Mouse (Mus musculus): ENCODE measurements at regions not wholly inside any gene's neighbourhood (a gene's known extent, or its start where the extent isn't known, plus 50 kb on each side); places are given as distances from the start of the nearest gene placed in this dataset.

GRCm38 (mm10) chr13:63627184-63627893 is 53.9 kb upstream of the Ptch1 start:
- DNase-seq (ENCODE audit: extremely low read depth, low read depth): no peak

GRCm38 (mm10) chr13:63627894-63628287 is 54.5 kb upstream of the Ptch1 start:
- no peak for DNase-seq (ENCODE audit: extremely low read depth, low read depth)

- DNase-seq (ENCODE audit: extremely low read depth, low read depth): no peak
Measured at GRCm38 (mm10) chr13:63631771-63632347, 58.5 kb upstream of the Ptch1 start.

- no peak for DNase-seq (ENCODE audit: extremely low read depth, low read depth)
Measured at GRCm38 (mm10) chr13:63634294-63634693, 60.9 kb upstream of the Ptch1 start.

GRCm38 (mm10) chr13:63641649-63642226 is 68.3 kb upstream of the Ptch1 start:
- DNase-seq (ENCODE audit: extremely low read depth, low read depth): no peak

- no peak for DNase-seq (ENCODE audit: extremely low read depth, low read depth)
Measured at GRCm38 (mm10) chr13:63642617-63643016, 69.2 kb upstream of the Ptch1 start.

- no peak for DNase-seq (ENCODE audit: extremely low read depth, low read depth)
Measured at GRCm38 (mm10) chr13:63643394-63643793, 70.0 kb upstream of the Ptch1 start.

GRCm38 (mm10) chr13:63644308-63644707 is 70.9 kb upstream of the Ptch1 start:
- no peak for DNase-seq (ENCODE audit: extremely low read depth, low read depth)

- no peak for DNase-seq (ENCODE audit: extremely low read depth, low read depth)
Measured at GRCm38 (mm10) chr13:63649058-63649647, 75.8 kb upstream of the Ptch1 start.

- no peak for DNase-seq (ENCODE audit: extremely low read depth, low read depth)
Measured at GRCm38 (mm10) chr13:63654514-63654913, 81.1 kb upstream of the Ptch1 start.

GRCm38 (mm10) chr13:63657115-63657514 is 83.7 kb upstream of the Ptch1 start:
- DNase-seq (ENCODE audit: extremely low read depth, low read depth): no peak

GRCm38 (mm10) chr13:63659412-63659811 is 86.0 kb upstream of the Ptch1 start:
- no peak for DNase-seq (ENCODE audit: extremely low read depth, low read depth)

GRCm38 (mm10) chr13:63660431-63660830 is 87.0 kb upstream of the Ptch1 start:
- no peak for DNase-seq (ENCODE audit: extremely low read depth, low read depth)

- no peak for DNase-seq (ENCODE audit: extremely low read depth, low read depth)
Measured at GRCm38 (mm10) chr13:63668576-63668975, 95.2 kb upstream of the Ptch1 start.

- no peak for DNase-seq (ENCODE audit: extremely low read depth, low read depth)
Measured at GRCm38 (mm10) chr13:63669031-63669430, 95.6 kb upstream of the Ptch1 start.

GRCm38 (mm10) chr13:63672425-63672824 is 99.0 kb upstream of the Ptch1 start:
- no peak for DNase-seq (ENCODE audit: extremely low read depth, low read depth)

- peak; percentile 9 for DNase-seq (ENCODE audit: extremely low read depth, low read depth)
Measured at GRCm38 (mm10) chr13:63677696-63678095, 104.3 kb upstream of the Ptch1 start.

GRCm38 (mm10) chr13:63678265-63679260 is 105.2 kb upstream of the Ptch1 start:
- DNase-seq (ENCODE audit: extremely low read depth, low read depth): peak; percentile 93

- DNase-seq (ENCODE audit: extremely low read depth, low read depth): no peak
Measured at GRCm38 (mm10) chr13:63682341-63682740, 108.9 kb upstream of the Ptch1 start.

- DNase-seq (ENCODE audit: extremely low read depth, low read depth): no peak
Measured at GRCm38 (mm10) chr13:63691974-63692373, 118.6 kb upstream of the Ptch1 start.

- no peak for DNase-seq (ENCODE audit: extremely low read depth, low read depth)
Measured at GRCm38 (mm10) chr13:63693636-63694035, 120.2 kb upstream of the Ptch1 start.

Measured in MEL-GATA-1-ER (cell line).